Mouse (Mus musculus): ENCODE data around the gene Slc9b1.

- TF ChIP-seq POLR2A (IDR thresholded peaks at IDR 0.05; ENCODE audit: insufficient read length, low read depth) = no peak
- no peak for TF ChIP-seq CEBPB (IDR thresholded peaks at IDR 0.05; ENCODE audit: insufficient read depth, poor library complexity, severe bottlenecking)
- TF ChIP-seq MAX (IDR thresholded peaks at IDR 0.05; ENCODE audit: low read depth) = no peak
- no peak for TF ChIP-seq E2F4 (IDR thresholded peaks at IDR 0.05; ENCODE audit: insufficient read depth)
- no peak for TF ChIP-seq TCF3 (IDR thresholded peaks at IDR 0.05; ENCODE audit: insufficient read length, low read depth)
- no peak for TF ChIP-seq USF1 (IDR thresholded peaks at IDR 0.05; ENCODE audit: low read depth)
- TF ChIP-seq MYOG (IDR thresholded peaks at IDR 0.05; ENCODE audit: control insufficient read depth in 1 of 3, insufficient read depth in 1 of 3, insufficient read length in 2 of 3, low read depth in 2 of 3) = no peak
- no peak for TF ChIP-seq POLR2AphosphoS2 (IDR thresholded peaks at IDR 0.05; ENCODE audit: insufficient read length, low read depth)
- TF ChIP-seq TCF12 (IDR thresholded peaks at IDR 0.05; ENCODE audit: insufficient read depth, poor library complexity, severe bottlenecking) = no peak
- TF ChIP-seq SRF (IDR thresholded peaks at IDR 0.05; ENCODE audit: control insufficient read depth, insufficient read length, low read depth) = no peak
Measured at GRCm38 (mm10) chr3:135436901-135437616, 89.2 kb downstream of the Slc9b1 start.

All from myocyte (in vitro differentiated cells).